Mouse (Mus musculus) CD4-positive naive resting alpha-beta T cell, adult 76 days (primary cell): ENCODE results near the gene Zswim9. TPM values are rescaled to one million over a fixed set of nuclear protein-coding genes. Genes with fewer than 3 reads are reported as not detected.

Experiments used
- total RNA-seq: library from RNA; stranded (reverse); gene quantifications from one replicate; pipeline ENCODE4 v1.2.4, GENCODE M21; 2023

Zswim9 gene
- total RNA-seq, result 6.4 TPM

GRCm38 (mm10) chr7:13278308-13278891 is at the start of gene Zswim9:
TSS of gene Zswim9 (minus strand) at chr7:13278721.

GRCm38 (mm10) chr7:13324316-13324715 is 45.8 kb upstream of the Zswim9 start, which contains the start of gene Pla2g4c:
TSS of gene Pla2g4c (plus strand) at chr7:13324655.

GRCm38 (mm10) chr7:13277081-13277480 is 1.4 kb downstream of the Zswim9 start, which contains the start of gene Lig1:
TSS of gene Lig1 (plus strand) at chr7:13277283.

DNA sequence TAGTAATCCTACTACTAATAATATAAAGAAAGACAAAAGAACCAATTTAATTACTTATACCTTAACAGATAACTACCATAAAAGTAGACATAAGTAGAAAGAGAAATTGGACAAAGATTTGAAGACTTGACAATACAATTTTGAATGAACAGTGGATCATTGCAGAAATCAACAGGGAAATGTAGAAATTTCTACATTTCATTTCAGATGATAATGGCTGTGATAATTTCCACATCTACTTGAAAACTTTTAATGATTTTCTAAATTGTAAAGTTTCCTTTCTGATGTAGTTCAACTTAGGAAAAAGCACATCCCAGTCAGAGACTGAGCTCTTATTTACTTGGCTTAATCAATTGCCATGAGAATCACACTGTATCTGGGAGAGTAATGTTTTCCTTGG is 65.8 kb downstream of the Zswim9 start, which contains the start of gene Vmn1r89:
Gene Vmn1r89, plus strand, starts transcription at position 301 of the 400 bp plus-strand sequence.

Other genes starting within 250 kb of the Zswim9 start
- 90.7 TPM for gene Chmp2a, start 243.9 kb downstream of the Zswim9 start, total RNA-seq
- gene Ube2m, start 240.4 kb downstream of the Zswim9 start, total RNA-seq, result 77.5 TPM
- gene Mzf1, start 224.0 kb downstream of the Zswim9 start, total RNA-seq, result 0.64 TPM
- not detected for gene Vmn1r85, start 183.5 kb downstream of the Zswim9 start, total RNA-seq
- gene Vmn1r86, start 158.8 kb downstream of the Zswim9 start, total RNA-seq, result not detected
- not detected for gene Vmn1r87, start 138.6 kb downstream of the Zswim9 start, total RNA-seq
- gene Vmn1r88, start 119.2 kb downstream of the Zswim9 start, total RNA-seq, result 0.09 TPM
- not detected for gene Vmn1r89, start 65.7 kb downstream of the Zswim9 start, total RNA-seq
- 19.4 TPM for gene Lig1, start 1.4 kb downstream of the Zswim9 start, total RNA-seq
- gene Pla2g4c, start 45.9 kb upstream of the Zswim9 start, total RNA-seq, result 0.18 TPM
- gene Cabp5, start 119.4 kb upstream of the Zswim9 start, total RNA-seq, result not detected
- not detected for gene Bsph1, start 172.1 kb upstream of the Zswim9 start, total RNA-seq